Mouse (Mus musculus) embryonic facial prominence, embryonic 15.5 days (tissue): ENCODE measurements at regions not wholly inside any gene's neighbourhood (a gene's known extent, or its start where the extent isn't known, plus 50 kb on each side); places are given as distances from the start of the nearest gene placed in this dataset.

Experiments used
- ATAC-seq: fragments of 200-750 bp; cut with Nextera tagmentation; 2 replicates; pipeline ENCODE4 v1.8.0; 2017; ENCODE audit warnings: low read depth, moderate TSS enrichment; ENCODE audit not compliant: insufficient number of reproducible peaks, low FRiP score, low TSS enrichment
- H3K27ac ChIP-seq: fragments of 300-500 bp; sonication (generic); replicated peaks from 2 replicates; pipeline ENCODE4 v1.5.1; 2015; ENCODE audit warnings: mild to moderate bottlenecking, inconsistent platforms
- H3K27me3 ChIP-seq: fragments of 300-500 bp; sonication (generic); 2 replicates; pipeline ENCODE4 v1.6.1; 2015; ENCODE audit warnings: inconsistent platforms
- H3K36me3 ChIP-seq: fragments of 300-500 bp; sonication (generic); 2 replicates; pipeline ENCODE4 v1.6.1; 2015; ENCODE audit warnings: mild to moderate bottlenecking, inconsistent platforms
- H3K4me1 ChIP-seq: fragments of 300-500 bp; sonication (generic); 2 replicates; pipeline ENCODE4 v1.6.1; 2015; ENCODE audit warnings: inconsistent platforms
- H3K4me2 ChIP-seq: fragments of 300-500 bp; sonication (generic); replicated peaks from 2 replicates; pipeline ENCODE4 v1.6.1; 2015; ENCODE audit warnings: mild to moderate bottlenecking, inconsistent platforms
- H3K4me3 ChIP-seq: fragments of 300-500 bp; sonication (generic); replicated peaks from 2 replicates; pipeline ENCODE4 v1.5.1; 2015; ENCODE audit warnings: mild to moderate bottlenecking, inconsistent platforms
- H3K9ac ChIP-seq: fragments of 300-500 bp; sonication (generic); 2 replicates; pipeline ENCODE4 v1.6.1; 2015; ENCODE audit warnings: inconsistent platforms
- H3K9me3 ChIP-seq: fragments of 300-500 bp; sonication (generic); replicated peaks from 2 replicates; pipeline ENCODE4 v1.6.1; 2016; ENCODE audit warnings: inconsistent platforms
- WGBS: fragments of 180-500 bp; shearing (Covaris S2); methylation state at CpG from one replicate; pipeline ENCODE4 v1.1.7; 2015; 5-methylcytosine and 5-hydroxymethylcytosine counted together

- Histone ChIP-seq H3K27me3 (no peaks in the 10 kb centered on the region), H3K4me2 (no peak overlapping the region), H3K27ac (no peak overlapping the region), H3K36me3 (no peaks in the 10 kb centered on the region), H3K9me3 (no peaks in the 10 kb centered on the region), H3K4me1 (no peaks in the 10 kb centered on the region), H3K4me3 (no peak overlapping the region), H3K9ac (no peak overlapping the region)
- ATAC-seq, result no peak
- WGBS, result 54% methylated on average over 7 of the region's 7 CpGs
Measured at GRCm38 (mm10) chr6:117516906-117517305, 324.1 kb upstream of the Zfp637 start.

GRCm38 (mm10) chr6:117518939-117519338 is 322.0 kb upstream of the Zfp637 start:
- H3K9me3 ChIP-seq, result no peaks in the 10 kb centered on the region
- H3K4me1 ChIP-seq, result no peaks in the 10 kb centered on the region
- no peak overlapping the region for H3K9ac ChIP-seq
- H3K4me3 ChIP-seq, result no peak overlapping the region
- no peaks in the 10 kb centered on the region for H3K27me3 ChIP-seq
- no peak overlapping the region for H3K27ac ChIP-seq
- 71% methylated on average over 3 of the region's 3 CpGs for WGBS
- no peaks in the 10 kb centered on the region for H3K36me3 ChIP-seq
- no peak overlapping the region for H3K4me2 ChIP-seq
- ATAC-seq, result no peak

- no peak overlapping the region for H3K27ac ChIP-seq
- ATAC-seq, result no peak
- no peaks in the 10 kb centered on the region for H3K36me3 ChIP-seq
- H3K9me3 ChIP-seq, result no peaks in the 10 kb centered on the region
- no peaks in the 10 kb centered on the region for H3K27me3 ChIP-seq
- H3K4me3 ChIP-seq, result no peak overlapping the region
- 85% methylated on average over 1 of the region's 1 CpGs for WGBS
- no peaks in the 10 kb centered on the region for H3K4me1 ChIP-seq
- H3K4me2 ChIP-seq, result no peak overlapping the region
- no peak overlapping the region for H3K9ac ChIP-seq
Measured at GRCm38 (mm10) chr6:117519466-117519865, 321.5 kb upstream of the Zfp637 start.

- H3K4me1 ChIP-seq, result no peaks in the 10 kb centered on the region
- no peak for ATAC-seq
- H3K4me2 ChIP-seq, result no peak overlapping the region
- H3K27me3 ChIP-seq, result no peaks in the 10 kb centered on the region
- H3K36me3 ChIP-seq, result no peaks in the 10 kb centered on the region
- H3K27ac ChIP-seq, result no peak overlapping the region
- no peaks in the 10 kb centered on the region for H3K9me3 ChIP-seq
- H3K4me3 ChIP-seq, result no peak overlapping the region
- no peak overlapping the region for H3K9ac ChIP-seq
- WGBS, result 65% methylated on average over 22 of the region's 22 CpGs
Measured at GRCm38 (mm10) chr6:117526161-117526935, 314.6 kb upstream of the Zfp637 start.

- Histone ChIP-seq H3K4me3 (no peak overlapping the region), H3K4me2 (no peak overlapping the region), H3K27me3 (no peaks in the 10 kb centered on the region), H3K4me1 (no peaks in the 10 kb centered on the region), H3K27ac (no peak overlapping the region), H3K9me3 (no peaks in the 10 kb centered on the region), H3K36me3 (no peaks in the 10 kb centered on the region), H3K9ac (no peak overlapping the region)
- ATAC-seq, result no peak
- WGBS, result 89% methylated on average over 8 of the region's 8 CpGs
Measured at GRCm38 (mm10) chr6:117527526-117527925, 313.5 kb upstream of the Zfp637 start.

GRCm38 (mm10) chr6:117534149-117534548 is 306.8 kb upstream of the Zfp637 start:
- Histone ChIP-seq H3K27me3 (peaks cover 3% of the 10 kb centered on the region; the same call in 1 of the 2 replicates), H3K27ac (no peak overlapping the region), H3K4me1 (no peaks in the 10 kb centered on the region), H3K9me3 (no peaks in the 10 kb centered on the region), H3K9ac (no peak overlapping the region), H3K4me2 (no peak overlapping the region), H3K36me3 (no peaks in the 10 kb centered on the region), H3K4me3 (no peak overlapping the region)
- WGBS, result 43% methylated on average over 2 of the region's 2 CpGs
- ATAC-seq, result no peak

- Histone ChIP-seq H3K27ac (no peak overlapping the region), H3K36me3 (no peaks in the 10 kb centered on the region), H3K9ac (no peak overlapping the region), H3K9me3 (no peaks in the 10 kb centered on the region), H3K4me2 (no peak overlapping the region), H3K4me3 (no peak overlapping the region), H3K27me3 (peaks cover 3% of the 10 kb centered on the region; the same call in 1 of the 2 replicates), H3K4me1 (no peaks in the 10 kb centered on the region)
- no peak for ATAC-seq
- WGBS, result 90% methylated on average over 9 of the region's 9 CpGs
Measured at GRCm38 (mm10) chr6:117534991-117535390, 306.0 kb upstream of the Zfp637 start.

- Histone ChIP-seq H3K27me3 (peaks cover 3% of the 10 kb centered on the region; the same call in 1 of the 2 replicates), H3K9me3 (no peaks in the 10 kb centered on the region), H3K9ac (no peak overlapping the region), H3K27ac (no peak overlapping the region), H3K4me3 (no peak overlapping the region), H3K4me1 (no peaks in the 10 kb centered on the region), H3K4me2 (no peak overlapping the region), H3K36me3 (no peaks in the 10 kb centered on the region)
- 88% methylated on average over 4 of the region's 4 CpGs for WGBS
- ATAC-seq, result no peak
Measured at GRCm38 (mm10) chr6:117536084-117536483, 304.9 kb upstream of the Zfp637 start.

GRCm38 (mm10) chr6:117542431-117542830 is 298.5 kb upstream of the Zfp637 start:
- Histone ChIP-seq H3K4me2 (no peak overlapping the region), H3K9me3 (no peaks in the 10 kb centered on the region), H3K27ac (no peak overlapping the region), H3K4me3 (no peak overlapping the region), H3K36me3 (no peaks in the 10 kb centered on the region), H3K4me1 (no peaks in the 10 kb centered on the region), H3K27me3 (no peaks in the 10 kb centered on the region), H3K9ac (no peak overlapping the region)
- no peak for ATAC-seq
- WGBS, result 82% methylated on average over 3 of the region's 3 CpGs

GRCm38 (mm10) chr6:117544276-117545196 is 296.4 kb upstream of the Zfp637 start:
- no peak overlapping the region for H3K9ac ChIP-seq
- H3K4me1 ChIP-seq, result no peaks in the 10 kb centered on the region
- no peak for ATAC-seq
- 74% methylated on average over 11 of the region's 11 CpGs for WGBS
- no peaks in the 10 kb centered on the region for H3K36me3 ChIP-seq
- no peak overlapping the region for H3K27ac ChIP-seq
- no peaks in the 10 kb centered on the region for H3K9me3 ChIP-seq
- H3K4me2 ChIP-seq, result no peak overlapping the region
- H3K27me3 ChIP-seq, result no peaks in the 10 kb centered on the region
- H3K4me3 ChIP-seq, result no peak overlapping the region

GRCm38 (mm10) chr6:117550930-117551329 is 290.1 kb upstream of the Zfp637 start:
- Histone ChIP-seq H3K36me3 (no peaks in the 10 kb centered on the region), H3K4me1 (0 out of 2 replicates have a peak, but pooled peaks cover 8% of the 10 kb centered on the region), H3K9ac (no peak overlapping the region), H3K27me3 (no peaks in the 10 kb centered on the region), H3K27ac (no peak overlapping the region), H3K4me2 (no peak overlapping the region), H3K4me3 (no peak overlapping the region), H3K9me3 (no peaks in the 10 kb centered on the region)
- ATAC-seq, result no peak
- WGBS, result 83% methylated on average over 7 of the region's 7 CpGs
